Mouse (Mus musculus) erythroblast, embryonic 14.5 days (primary cell): ENCODE measurements around the gene Ythdc1.

Experiments used
- GATA1 ChIP-seq: IDR thresholded peaks from 2 replicates; pipeline ENCODE4 v1.6.1; 2012; ENCODE audit warnings: low read length, inconsistent platforms, mixed read lengths
- TAL1 ChIP-seq: IDR thresholded peaks from 3 replicates; pipeline ENCODE4 v1.6.1; 2012; ENCODE audit warnings: low read length, inconsistent platforms, mixed read lengths

GRCm38 (mm10) chr5:86838110-86838509, 34.1 kb downstream of the Ythdc1 start:
- TF ChIP-seq GATA1 (no peak), TAL1 (no peak)
